Mouse (Mus musculus) liver, postnatal 0 days (tissue): Measurements from ENCODE around the gene Galr2.

Source experiments
- CTCF ChIP-seq: sonication (generic); IDR thresholded peaks from 2 replicates; pipeline ENCODE4 v1.5.1; 2016; ENCODE audit warnings: antibody characterized with exemption, low read depth
- EP300 ChIP-seq: IDR thresholded peaks from 2 replicates; pipeline ENCODE4 v1.6.1; 2016; ENCODE audit warnings: antibody characterized with exemption, low read depth, mild to moderate bottlenecking

- TF ChIP-seq CTCF (no peak), EP300 (no peak)
Observed at GRCm38 (mm10) chr11:116296191-116296734, 15.5 kb downstream of the Galr2 start.
